Mouse (Mus musculus) midbrain, embryonic 16.5 days (tissue): ENCODE data around the gene Psmg3. TPM values are rescaled to one million over a fixed set of nuclear protein-coding genes. Genes with fewer than 3 reads are reported as not detected.

Experiments
- ATAC-seq: fragments of 200-750 bp; cut with Nextera tagmentation; 2 replicates; pipeline ENCODE4 v1.8.0; 2017; ENCODE audit warnings: moderate TSS enrichment
- H3K27ac ChIP-seq: fragments of 300-500 bp; sonication (generic); 2 replicates; pipeline ENCODE4 v1.5.1; 2014; ENCODE audit warnings: mild to moderate bottlenecking, low read length, mixed read lengths
- H3K27me3 ChIP-seq: fragments of 300-500 bp; sonication (generic); 2 replicates; pipeline ENCODE4 v1.6.1; 2014; ENCODE audit warnings: low read depth, low read length, mixed read lengths; ENCODE audit not compliant: control insufficient read depth, insufficient read depth
- H3K36me3 ChIP-seq: fragments of 300-500 bp; sonication (generic); 2 replicates; pipeline ENCODE4 v1.6.1; 2014; ENCODE audit warnings: mild to moderate bottlenecking, low read length, moderate library complexity, mixed read lengths; ENCODE audit not compliant: control insufficient read depth, insufficient read depth
- H3K4me1 ChIP-seq: fragments of 300-500 bp; sonication (generic); 2 replicates; pipeline ENCODE4 v1.6.1; 2014; ENCODE audit warnings: mild to moderate bottlenecking, low read length, mixed read lengths; ENCODE audit not compliant: control insufficient read depth, insufficient read depth
- H3K4me2 ChIP-seq: fragments of 300-500 bp; sonication (generic); 2 replicates; pipeline ENCODE4 v1.6.1; 2014; ENCODE audit warnings: mild to moderate bottlenecking, low read length, mixed read lengths
- H3K4me3 ChIP-seq: fragments of 300-500 bp; sonication (generic); 2 replicates; pipeline ENCODE4 v1.5.1; 2014; ENCODE audit warnings: low read depth, mild to moderate bottlenecking, low read length, moderate library complexity, mixed read lengths
- H3K9ac ChIP-seq: fragments of 300-500 bp; sonication (generic); 2 replicates; pipeline ENCODE4 v1.6.1; 2014; ENCODE audit warnings: low read depth, low read length, mixed read lengths
- H3K9me3 ChIP-seq: fragments of 300-500 bp; sonication (generic); replicated peaks from 2 replicates; pipeline ENCODE4 v1.6.1; 2014; ENCODE audit warnings: mild to moderate bottlenecking, low read length, mixed read lengths; ENCODE audit not compliant: control insufficient read depth, poor library complexity, severe bottlenecking
- WGBS: fragments of 180-500 bp; shearing (Covaris S2); extraction: QIAGEN DNeasy Blood & Tissue Kit; methylation state at CpG from one replicate; pipeline ENCODE4 v1.1.7; 2014; 5-methylcytosine and 5-hydroxymethylcytosine counted together
- polyA plus RNA-seq: library from polyadenylated mRNA; unstranded; fragments of >200 nt; fragmentation: Nextera tagmentation; extraction: Ambion mirVana; gene quantifications from 2 replicates; pipeline ENCODE4 v1.2.1, GENCODE M21; 2015

Gene Psmg3
- polyA plus RNA-seq, 1 experiment from 2014 or later: 71.8 TPM

- no peak overlapping the region for H3K4me3 ChIP-seq
- no peaks in the 10 kb centered on the region for H3K4me1 ChIP-seq
- 81% methylated on average over 15 of the region's 15 CpGs for WGBS
- H3K4me2 ChIP-seq: no peak overlapping the region
- no peak overlapping the region for H3K9ac ChIP-seq
- no peaks in the 10 kb centered on the region for H3K9me3 ChIP-seq
- ATAC-seq: no peak
- peaks cover 14% of the 10 kb centered on the region for H3K27me3 ChIP-seq
- H3K36me3 ChIP-seq: no peaks in the 10 kb centered on the region
- no peak overlapping the region for H3K27ac ChIP-seq
These were observed 14.8 kb downstream of the Psmg3 start for GRCm38 (mm10) chr5:139811677-139812397.

DNA sequence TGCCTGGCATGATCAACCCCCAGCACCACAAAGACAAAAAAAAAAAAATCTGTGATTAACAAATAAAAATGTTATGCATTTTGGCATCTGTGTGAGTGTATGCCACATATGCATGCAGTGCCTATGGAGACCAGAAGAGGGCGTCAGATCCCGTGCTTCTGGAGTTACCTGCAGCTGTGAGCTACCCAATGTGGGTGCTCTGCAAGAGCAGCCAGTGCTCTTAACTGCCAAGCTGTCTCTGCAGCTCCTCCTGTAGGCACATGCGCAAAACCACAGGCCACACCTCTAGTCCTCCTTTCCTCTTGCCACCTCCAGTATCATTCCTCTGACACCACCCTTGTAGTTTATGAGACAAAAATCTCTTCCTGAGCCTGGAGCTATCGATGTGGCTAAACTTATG lies 17.3 kb downstream of the Psmg3 start:
- Histone ChIP-seq H3K9ac (no peak overlapping the region), H3K4me1 (no peaks in the 10 kb centered on the region), H3K9me3 (no peaks in the 10 kb centered on the region), H3K27ac (no peak overlapping the region), H3K4me2 (no peak overlapping the region), H3K36me3 (no peaks in the 10 kb centered on the region), H3K4me3 (no peak overlapping the region), H3K27me3 (peaks cover 14% of the 10 kb centered on the region)
- ATAC-seq: no peak
- WGBS: 56% methylated on average over 4 of the region's 4 CpGs

DNA sequence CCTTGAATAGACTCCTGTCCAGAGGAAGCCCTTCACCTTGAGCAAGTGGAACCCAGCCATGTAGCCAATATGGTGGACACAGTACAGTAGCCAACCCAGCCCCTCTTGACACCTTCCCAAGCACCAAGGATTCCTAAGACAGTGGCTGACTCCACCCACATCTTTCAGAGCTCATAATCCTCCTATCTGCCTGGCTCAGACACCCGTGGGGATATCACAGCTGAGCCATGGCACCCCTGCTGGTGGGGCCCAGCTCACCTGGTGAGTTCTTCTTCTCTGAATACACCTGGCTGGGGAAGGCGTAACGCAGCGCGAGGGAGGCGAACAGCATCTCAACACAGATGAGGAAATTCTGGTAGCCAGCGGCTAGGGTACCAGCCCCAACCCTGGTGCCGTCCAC lies 20.8 kb downstream of the Psmg3 start:
- Histone ChIP-seq H3K36me3 (peaks cover 2% of the 10 kb centered on the region; the same call in 1 of the 2 replicates), H3K9me3 (no peaks in the 10 kb centered on the region), H3K27ac (no peak overlapping the region), H3K4me3 (no peak overlapping the region), H3K4me1 (no peaks in the 10 kb centered on the region), H3K4me2 (no peak overlapping the region), H3K27me3 (no peaks in the 10 kb centered on the region), H3K9ac (no peak overlapping the region)
- no peak for ATAC-seq
- WGBS: 91% methylated on average over 8 of the region's 8 CpGs

- H3K9ac ChIP-seq: no peak overlapping the region
- peaks cover 8% of the 10 kb centered on the region; the same call in 1 of the 2 replicates for H3K36me3 ChIP-seq
- no peaks in the 10 kb centered on the region for H3K9me3 ChIP-seq
- H3K4me2 ChIP-seq: no peak overlapping the region
- no peaks in the 10 kb centered on the region; the same call in 1 of the 2 replicates for H3K4me1 ChIP-seq
- WGBS: 93% methylated on average over 11 of the region's 11 CpGs
- no peak for ATAC-seq
- no peak overlapping the region for H3K27ac ChIP-seq
- no peak overlapping the region for H3K4me3 ChIP-seq
- no peaks in the 10 kb centered on the region for H3K27me3 ChIP-seq
These were observed 22.0 kb downstream of the Psmg3 start for GRCm38 (mm10) chr5:139804573-139805111.

- peaks cover 5% of the 10 kb centered on the region for H3K4me1 ChIP-seq
- H3K4me2 ChIP-seq: no peak overlapping the region
- H3K9ac ChIP-seq: no peak overlapping the region
- no peak overlapping the region for H3K4me3 ChIP-seq
- H3K9me3 ChIP-seq: no peaks in the 10 kb centered on the region
- no peaks in the 10 kb centered on the region for H3K27me3 ChIP-seq
- H3K27ac ChIP-seq: no peak overlapping the region
- no peak for ATAC-seq
- peaks cover 8% of the 10 kb centered on the region; the same call in 1 of the 2 replicates for H3K36me3 ChIP-seq
- 6% methylated on average over 6 of the region's 6 CpGs for WGBS
These were observed 22.6 kb downstream of the Psmg3 start for GRCm38 (mm10) chr5:139804107-139804551.

DNA sequence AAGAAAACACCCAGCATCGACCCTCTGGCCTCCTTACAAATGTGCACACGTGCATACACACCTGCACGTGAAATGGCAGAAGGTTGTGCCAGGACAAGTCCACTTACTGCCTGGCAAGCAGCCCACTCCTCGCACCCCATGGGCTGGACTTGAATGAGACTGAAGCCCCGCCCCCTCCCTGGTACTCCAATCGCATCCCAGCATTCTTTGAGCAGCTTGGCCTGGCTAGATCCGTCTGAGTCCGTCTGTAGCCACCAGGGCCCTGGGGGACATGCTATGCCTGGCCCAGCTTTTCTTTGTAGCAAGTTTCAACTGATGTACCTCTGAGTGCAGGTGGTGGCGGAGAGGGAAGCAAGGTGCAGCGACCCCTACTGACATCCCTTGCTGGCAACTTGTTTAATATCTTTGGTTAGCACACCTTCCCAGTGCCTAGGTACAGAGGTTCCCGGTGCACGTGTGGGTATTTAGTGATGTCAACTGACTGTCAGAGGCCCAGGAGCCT lies 23.0 kb downstream of the Psmg3 start:
- H3K36me3 ChIP-seq: peaks cover 8% of the 10 kb centered on the region; the same call in 1 of the 2 replicates
- no peaks in the 10 kb centered on the region for H3K27me3 ChIP-seq
- H3K4me2 ChIP-seq: peak overlapping the region; percentile 12; the same call in 1 of the 2 replicates
- no peak overlapping the region for H3K27ac ChIP-seq
- no peaks in the 10 kb centered on the region for H3K9me3 ChIP-seq
- no peak; the same call in 1 of the 2 replicates for ATAC-seq
- 8% methylated on average over 12 of the region's 12 CpGs for WGBS
- H3K4me1 ChIP-seq: peaks cover 9% of the 10 kb centered on the region
- no peak overlapping the region for H3K9ac ChIP-seq
- no peak overlapping the region for H3K4me3 ChIP-seq

GRCm38 (mm10) chr5:139803165-139803564 lies 23.5 kb downstream of the Psmg3 start:
- Histone ChIP-seq H3K4me3 (no peak overlapping the region), H3K9ac (no peak overlapping the region), H3K36me3 (peaks cover 8% of the 10 kb centered on the region; the same call in 1 of the 2 replicates), H3K4me2 (no peak overlapping the region), H3K4me1 (peaks cover 14% of the 10 kb centered on the region), H3K27me3 (no peaks in the 10 kb centered on the region), H3K9me3 (no peaks in the 10 kb centered on the region), H3K27ac (no peak overlapping the region)
- WGBS: 78% methylated on average over 8 of the region's 8 CpGs
- no peak for ATAC-seq

DNA sequence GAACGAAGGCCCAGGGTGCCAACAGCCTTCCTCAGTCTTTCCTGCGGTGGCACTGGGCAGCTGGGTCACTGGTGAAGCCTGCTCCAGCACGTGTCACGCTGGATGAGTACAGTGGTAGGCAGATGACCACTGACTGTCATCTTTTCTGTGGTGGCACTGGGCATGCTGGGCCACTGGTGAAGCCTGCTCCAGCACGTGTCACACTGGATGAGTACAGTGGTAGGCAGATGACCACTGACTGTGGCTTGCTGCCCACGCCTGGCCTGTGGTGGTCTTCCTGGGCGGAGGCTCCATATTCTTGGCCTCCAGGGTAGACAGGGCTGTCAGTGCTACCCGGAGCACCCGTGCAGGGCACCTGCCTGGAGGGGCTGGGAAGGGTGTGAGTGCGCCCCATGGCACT lies 24.8 kb downstream of the Psmg3 start:
- WGBS: 90% methylated on average over 10 of the region's 10 CpGs
- ATAC-seq: no peak
- Histone ChIP-seq H3K36me3 (peaks cover 8% of the 10 kb centered on the region; the same call in 1 of the 2 replicates), H3K4me2 (no peak overlapping the region), H3K27ac (no peak overlapping the region), H3K9me3 (no peaks in the 10 kb centered on the region), H3K4me3 (no peak overlapping the region), H3K4me1 (peaks cover 27% of the 10 kb centered on the region), H3K9ac (no peak overlapping the region), H3K27me3 (no peaks in the 10 kb centered on the region)

DNA sequence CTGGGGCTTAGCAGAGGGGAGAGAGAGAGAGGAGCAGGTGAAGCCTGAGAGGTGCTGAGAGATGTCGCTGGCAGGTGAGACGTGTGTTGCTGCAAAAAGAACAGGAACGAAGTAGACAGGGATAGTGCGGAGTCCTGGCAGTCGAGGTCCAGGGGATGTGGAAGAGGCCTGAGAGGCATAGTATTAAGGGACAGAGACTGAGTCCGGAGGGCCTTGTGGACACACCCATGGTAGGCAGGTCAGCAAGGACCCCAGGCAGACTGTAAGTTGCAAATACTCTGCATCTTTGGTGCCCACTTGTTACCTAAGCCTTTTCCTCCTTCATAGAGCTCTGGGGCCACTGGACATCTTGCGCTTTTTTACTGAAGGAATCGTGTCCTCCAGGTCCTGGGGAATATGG lies 25.5 kb downstream of the Psmg3 start:
- no peak overlapping the region for H3K27ac ChIP-seq
- no peak overlapping the region for H3K4me2 ChIP-seq
- no peak for ATAC-seq
- no peaks in the 10 kb centered on the region for H3K27me3 ChIP-seq
- peaks cover 8% of the 10 kb centered on the region; the same call in 1 of the 2 replicates for H3K36me3 ChIP-seq
- 95% methylated on average over 8 of the region's 8 CpGs for WGBS
- H3K4me1 ChIP-seq: peaks cover 31% of the 10 kb centered on the region
- no peak overlapping the region for H3K9ac ChIP-seq
- H3K9me3 ChIP-seq: no peaks in the 10 kb centered on the region
- H3K4me3 ChIP-seq: no peak overlapping the region
